Mouse (Mus musculus): ENCODE data around the gene Rrad.

The Rrad gene

GRCm38 (mm10) chr8:104610185-104610766, 20.9 kb downstream of the Rrad start:
- DNase-seq = no peak

- DNase-seq = no peak
Measured at GRCm38 (mm10) chr8:104609222-104609621, 21.9 kb downstream of the Rrad start.

- no peak for DNase-seq
Measured at GRCm38 (mm10) chr8:104607944-104608343, 23.2 kb downstream of the Rrad start.

- DNase-seq = no peak
Measured at GRCm38 (mm10) chr8:104606329-104606728, 24.8 kb downstream of the Rrad start.

- no peak for DNase-seq
Measured at GRCm38 (mm10) chr8:104603245-104603593, 27.9 kb downstream of the Rrad start.

- DNase-seq = peak; percentile 80
Measured at GRCm38 (mm10) chr8:104602468-104603244, 28.5 kb downstream of the Rrad start.

GRCm38 (mm10) chr8:104601941-104602371, 29.2 kb downstream of the Rrad start:
- no peak for DNase-seq

GRCm38 (mm10) chr8:104601386-104601785, 29.7 kb downstream of the Rrad start:
- no peak for DNase-seq

GRCm38 (mm10) chr8:104598496-104598895, 32.6 kb downstream of the Rrad start:
- DNase-seq = no peak

GRCm38 (mm10) chr8:104597656-104598055, 33.5 kb downstream of the Rrad start:
- DNase-seq = no peak

GRCm38 (mm10) chr8:104595773-104596536, 35.2 kb downstream of the Rrad start:
- DNase-seq = no peak

- no peak for DNase-seq
Measured at GRCm38 (mm10) chr8:104594611-104595362, 36.3 kb downstream of the Rrad start.

GRCm38 (mm10) chr8:104593536-104594325, 37.4 kb downstream of the Rrad start:
- no peak for DNase-seq

GRCm38 (mm10) chr8:104592566-104592965, 38.6 kb downstream of the Rrad start:
- DNase-seq = no peak

GRCm38 (mm10) chr8:104591856-104592255, 39.3 kb downstream of the Rrad start:
- no peak for DNase-seq

- peak; percentile 93 for DNase-seq
Measured at GRCm38 (mm10) chr8:104591133-104591834, 39.8 kb downstream of the Rrad start, which contains the start of gene Pdp2. Gene Pdp2, plus strand, starts transcription at chr8:104591451.

GRCm38 (mm10) chr8:104590284-104590683, 40.8 kb downstream of the Rrad start:
- no peak for DNase-seq

- DNase-seq = no peak
Measured at GRCm38 (mm10) chr8:104584522-104584921, 46.6 kb downstream of the Rrad start.
